Mouse (Mus musculus): ENCODE data around the gene Ephb4.
A peak's percentile ranks its signal among the peaks of the same experiment; 100 is the strongest.

Gene Ephb4

DNA sequence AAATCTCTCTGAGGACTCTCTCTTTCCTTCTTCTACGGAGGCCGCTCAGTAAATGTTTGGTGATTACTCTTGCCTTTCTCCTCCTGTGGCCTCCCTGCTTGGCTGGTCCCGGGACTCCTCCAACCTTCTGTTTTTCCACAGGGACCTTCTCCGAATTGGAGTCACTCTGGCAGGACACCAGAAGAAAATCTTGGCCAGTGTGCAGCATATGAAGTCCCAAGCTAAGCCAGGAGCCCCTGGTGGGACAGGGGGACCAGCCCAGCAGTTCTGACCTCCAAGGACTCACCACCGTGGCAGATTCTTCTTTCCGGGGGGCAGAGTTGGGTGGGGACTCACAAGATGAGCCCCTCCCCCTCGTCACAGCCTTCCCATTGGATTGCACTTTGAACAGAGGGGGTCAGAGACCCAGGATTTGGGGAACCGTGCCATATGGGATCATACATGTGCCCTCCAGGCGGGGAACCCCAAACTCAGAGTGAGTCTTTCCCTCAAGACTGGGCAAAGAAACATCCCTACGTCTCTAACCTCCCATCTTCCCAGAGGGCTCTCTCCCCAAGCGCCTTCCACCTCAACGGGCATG, 23.6 kb downstream of the Ephb4 start:
- no peak for DNase-seq

DNA sequence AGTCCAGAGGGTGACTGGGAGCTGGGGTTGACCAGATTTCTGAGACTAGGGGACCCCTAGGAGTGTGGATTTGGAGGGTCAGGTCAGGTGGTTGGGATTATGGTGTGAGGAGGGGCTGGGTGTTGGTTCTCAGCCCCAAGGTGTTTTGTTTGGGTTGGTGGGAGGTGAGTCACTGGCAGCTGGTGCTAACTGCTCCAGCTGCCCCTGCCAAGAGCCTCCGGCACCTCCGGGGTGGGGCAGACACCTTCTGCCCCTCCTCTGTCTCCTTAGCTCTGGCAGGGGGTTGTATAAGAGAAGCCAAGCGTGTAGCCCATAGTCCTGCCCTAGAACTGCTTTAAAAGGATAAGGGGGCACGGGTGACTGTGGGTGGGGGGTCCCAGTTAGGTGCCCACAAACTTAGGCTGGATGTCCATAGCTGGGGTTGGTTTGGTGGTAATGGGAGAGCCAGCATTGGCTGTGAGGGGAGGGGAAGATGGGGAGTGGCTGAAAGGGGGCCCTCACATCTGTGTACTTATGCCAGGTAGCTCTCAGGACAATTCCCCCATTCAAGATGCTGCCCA, 24.7 kb downstream of the Ephb4 start:
- DNase-seq, result no peak

DNA sequence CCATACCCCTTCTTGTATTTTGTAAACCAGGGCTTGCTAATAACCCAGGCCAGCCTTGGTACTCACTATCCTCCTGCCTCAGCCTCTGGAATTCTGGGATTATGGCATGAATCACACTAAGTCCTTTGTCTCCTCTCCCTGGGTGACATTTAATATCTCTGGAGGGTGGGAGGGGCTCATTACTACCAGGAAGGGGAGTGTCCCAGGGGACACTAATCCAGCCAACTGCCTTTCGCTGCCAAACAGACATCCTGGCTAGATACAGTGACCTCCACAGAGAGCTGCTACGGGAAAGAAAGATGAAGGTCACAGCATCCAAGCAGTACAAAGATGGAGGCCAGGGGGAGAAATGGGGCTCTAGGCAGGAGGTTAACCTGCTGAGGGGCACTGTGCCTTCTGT, 25.7 kb downstream of the Ephb4 start:
- DNase-seq, result peak; percentile 73

DNA sequence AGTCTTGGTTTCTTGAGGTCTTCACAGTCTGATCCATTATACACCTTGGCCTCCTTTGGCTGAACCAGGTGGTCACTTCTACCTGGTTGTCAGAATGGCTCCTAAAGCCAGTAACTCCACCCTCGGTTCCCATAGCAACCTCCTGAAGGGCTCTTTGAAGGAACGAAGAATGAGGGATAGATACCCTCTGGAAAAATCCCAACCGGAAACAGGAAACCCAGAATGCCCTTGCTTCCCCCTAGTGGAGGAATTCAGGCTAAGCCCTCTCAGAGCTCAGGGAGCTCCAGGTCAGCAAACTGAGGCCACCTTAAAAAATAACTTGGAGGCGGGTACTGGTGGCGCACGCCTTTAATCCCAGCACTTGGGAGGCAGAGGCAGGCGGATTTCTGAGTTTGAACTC, 26.3 kb downstream of the Ephb4 start:
- DNase-seq, result peak; percentile 86

DNA sequence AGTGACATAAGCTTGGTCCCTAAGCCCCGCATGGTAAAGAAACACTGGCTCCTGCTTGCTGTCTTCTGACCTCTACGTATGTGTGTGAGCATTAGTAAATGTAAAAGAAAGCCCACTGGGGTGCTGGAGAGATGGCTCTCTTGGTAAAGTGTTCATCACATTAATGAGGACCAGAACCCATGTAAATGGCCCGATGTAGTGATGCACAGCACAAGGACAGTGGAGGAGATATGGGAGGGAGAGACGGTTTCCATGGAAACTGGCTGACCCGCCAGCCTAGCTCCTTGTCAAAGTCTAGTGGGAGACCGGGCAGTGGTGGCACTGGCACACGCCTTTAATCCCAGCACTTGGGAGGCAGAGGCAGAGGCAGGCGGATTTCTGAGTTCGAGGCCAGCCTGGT, 26.8 kb downstream of the Ephb4 start:
- no peak for DNase-seq

DNA sequence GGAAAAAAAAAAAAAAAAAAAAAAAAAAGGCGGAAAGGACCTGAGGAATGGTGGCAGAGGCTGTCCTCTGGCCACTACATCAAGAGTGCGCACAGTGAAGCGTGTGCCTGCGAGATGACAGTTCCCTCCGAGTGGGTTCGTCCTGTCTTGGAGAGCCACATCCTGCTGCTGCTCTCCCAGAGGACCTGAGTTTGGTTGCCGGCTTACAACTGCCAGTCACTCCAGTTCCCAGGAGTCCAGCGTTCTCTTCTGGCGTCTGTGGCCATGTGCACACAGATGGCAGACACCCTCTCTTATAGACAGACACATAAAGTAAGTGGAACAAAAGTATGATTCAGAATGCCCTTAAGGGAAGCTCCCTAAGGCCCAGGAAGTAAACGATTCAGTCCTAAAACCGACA, 27.3 kb downstream of the Ephb4 start:
- DNase-seq, result no peak

DNA sequence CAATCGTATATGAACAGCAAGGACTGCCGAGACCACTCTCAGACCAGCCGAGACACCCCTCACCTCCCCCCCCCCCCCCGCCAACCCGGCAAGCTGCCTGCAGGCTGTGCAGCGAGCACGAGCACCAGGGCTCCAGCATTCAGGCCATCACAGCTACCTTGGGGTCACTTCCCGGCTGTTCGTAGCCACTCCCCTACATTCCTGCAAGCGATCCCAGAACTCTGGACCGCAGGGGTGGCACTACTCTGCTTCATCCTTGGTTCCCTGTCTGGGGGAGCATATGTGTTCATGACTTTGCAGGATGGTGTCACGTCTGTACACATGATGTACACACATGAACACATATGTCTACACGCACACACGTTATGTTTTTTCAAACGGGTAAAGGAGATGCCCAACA, 27.7 kb downstream of the Ephb4 start:
- no peak for DNase-seq

DNA sequence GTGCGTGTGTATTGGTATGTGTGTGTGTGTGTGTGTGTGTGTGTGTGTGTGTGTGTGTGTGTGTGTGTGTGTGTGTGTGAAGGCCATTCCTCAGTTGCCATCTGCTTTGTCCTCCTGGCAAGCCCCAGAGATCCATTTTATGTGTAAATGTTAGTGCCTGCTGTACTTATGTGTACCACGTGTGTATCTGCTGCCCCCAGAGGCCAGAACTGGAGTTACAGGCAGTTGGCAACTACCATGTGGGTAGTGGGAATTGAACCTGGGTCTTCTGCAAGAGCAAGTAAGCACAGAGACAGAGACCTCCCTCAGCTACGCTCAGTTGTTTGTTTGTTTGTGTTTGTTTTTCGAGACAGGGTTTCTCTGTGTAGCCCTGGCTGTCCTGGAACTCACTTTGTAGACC, 31.2 kb downstream of the Ephb4 start:
- peak; percentile 87 for DNase-seq

DNA sequence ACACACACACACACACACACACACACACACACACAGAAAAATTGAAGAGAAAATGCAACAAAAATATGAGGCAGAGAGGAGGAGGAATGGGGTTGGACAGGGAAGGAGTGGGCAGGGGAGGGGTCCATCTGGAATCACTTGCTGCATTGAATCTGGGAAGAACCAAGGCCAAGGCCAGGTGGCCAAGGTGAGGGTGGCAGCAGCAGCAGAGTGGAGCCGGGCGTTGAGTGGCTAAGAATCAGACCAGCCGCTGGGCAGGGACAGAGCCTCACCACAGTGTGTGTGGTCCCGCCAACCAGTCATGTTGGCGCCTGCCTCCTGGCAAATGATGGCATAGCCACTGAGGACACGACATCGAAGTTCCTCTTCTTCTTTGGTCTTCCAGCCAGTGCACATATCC, 33.5 kb downstream of the Ephb4 start:
- no peak for DNase-seq

DNA sequence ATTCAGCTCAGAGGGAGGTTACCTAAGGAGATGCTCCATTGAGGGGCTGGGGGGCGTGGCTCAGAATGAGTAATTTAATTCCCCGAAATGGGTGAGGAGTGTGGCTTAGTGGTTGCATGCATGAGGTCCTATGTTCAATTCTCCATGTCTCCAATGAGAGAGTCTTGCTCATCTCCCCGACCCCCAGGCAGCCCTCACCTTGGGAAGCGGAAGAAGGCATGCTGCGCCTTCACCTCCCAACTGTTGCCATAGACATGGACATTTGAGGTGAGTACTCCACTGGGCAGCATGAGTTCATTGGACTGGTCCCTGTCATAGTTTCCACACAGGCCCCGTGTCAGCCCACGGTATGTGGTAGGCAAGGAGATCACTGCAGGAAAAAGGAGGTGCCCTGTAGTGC, 36.8 kb downstream of the Ephb4 start:
- no peak for DNase-seq

DNA sequence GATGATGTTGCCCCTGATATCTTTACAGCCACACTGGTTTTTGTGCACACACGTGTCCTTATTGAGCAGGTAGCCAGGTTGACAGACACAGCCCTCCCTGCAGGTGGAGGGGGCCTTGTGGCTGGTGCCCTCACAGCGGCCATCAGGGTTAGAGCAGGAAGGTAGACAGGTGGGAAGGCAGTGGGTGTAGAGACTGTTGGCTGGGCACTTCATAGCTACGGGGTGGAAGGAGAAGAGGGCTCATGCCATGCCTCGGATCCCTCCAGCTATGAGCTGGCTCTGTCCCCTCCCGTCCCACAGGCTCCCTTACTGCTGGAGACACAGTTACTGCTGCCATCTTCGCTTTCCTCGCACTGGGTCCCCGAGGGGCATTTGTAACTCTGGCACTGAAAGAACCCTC, 41.7 kb downstream of the Ephb4 start:
- no peak for DNase-seq

DNA sequence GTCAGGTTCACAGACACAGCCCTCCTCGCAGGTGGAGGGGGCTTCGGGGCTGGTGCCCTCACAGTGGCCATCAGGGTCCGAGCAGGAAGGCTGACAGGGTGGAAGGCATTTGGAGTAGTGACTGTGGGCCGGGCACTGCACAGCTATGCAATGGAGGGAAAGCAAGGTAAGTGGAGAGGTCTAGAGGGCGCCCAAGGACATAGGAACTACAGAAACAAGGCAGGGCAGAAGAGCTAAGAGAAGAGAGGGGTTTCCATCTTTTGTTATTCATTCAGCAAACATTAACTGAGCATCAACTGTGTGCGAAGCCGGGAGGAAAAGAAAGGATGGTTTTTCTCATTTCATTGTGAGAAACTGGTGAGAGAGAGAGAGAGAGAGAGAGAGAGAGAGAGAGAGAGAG, 44.5 kb downstream of the Ephb4 start:
- DNase-seq, result peak; percentile 16

DNA sequence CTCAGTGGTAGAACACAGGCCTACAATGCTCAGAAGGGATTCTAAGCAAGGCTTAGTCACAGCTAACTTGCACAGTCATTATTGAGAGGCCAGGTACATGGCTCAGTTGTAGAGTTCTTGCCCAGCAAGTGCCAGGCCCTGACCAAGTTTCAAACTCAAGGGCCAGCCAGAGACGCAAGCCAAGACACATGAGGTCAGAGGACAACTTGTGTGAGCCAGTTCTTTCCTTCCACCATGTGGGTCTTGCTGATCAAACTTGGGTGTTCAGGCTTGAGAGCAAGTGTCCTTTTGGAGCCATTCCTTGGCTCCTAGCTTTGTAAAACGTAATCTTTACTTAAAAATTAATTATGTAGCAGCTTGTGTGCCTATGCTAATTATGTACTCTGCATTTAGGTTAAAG, 54.2 kb downstream of the Ephb4 start:
- DNase-seq, result no peak

DNA sequence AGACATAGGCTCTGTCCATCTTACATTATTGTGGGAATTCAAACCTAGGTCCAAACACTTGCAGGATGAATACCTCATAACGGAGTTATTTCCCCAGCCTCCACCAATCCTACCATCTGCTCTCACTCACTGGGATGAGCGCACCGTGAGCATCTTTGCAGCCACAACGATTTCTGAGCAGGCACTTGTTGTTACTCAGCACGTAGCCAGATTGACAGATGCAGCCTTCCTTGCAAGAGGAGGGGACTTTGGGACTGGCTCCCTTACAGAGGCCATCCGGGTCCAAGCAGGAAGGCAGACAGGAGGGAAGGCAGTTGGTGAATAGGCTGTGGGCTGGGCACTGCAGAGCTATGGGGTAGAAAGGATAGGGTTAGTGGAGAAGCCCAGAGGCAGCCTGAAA, 59.5 kb downstream of the Ephb4 start:
- DNase-seq, result no peak

DNA sequence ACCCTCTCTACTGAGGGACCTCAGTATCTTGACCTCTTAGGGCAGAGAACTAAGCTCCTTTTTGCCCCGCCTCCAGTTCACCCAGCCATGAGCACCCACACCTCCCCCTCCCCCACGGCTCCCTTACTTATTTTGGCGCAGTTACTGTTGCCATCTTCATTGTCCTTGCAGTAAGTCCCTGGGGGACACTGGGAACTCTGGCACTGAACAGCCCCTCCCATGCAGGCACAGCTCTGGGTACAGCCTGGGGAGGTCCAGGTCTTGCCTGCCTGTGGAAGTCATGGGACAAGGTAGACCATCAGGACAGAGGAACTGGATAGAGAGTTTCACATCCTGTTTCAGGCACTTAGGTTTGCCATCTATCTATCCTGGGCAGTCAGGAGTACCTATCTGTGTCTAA, 60.2 kb downstream of the Ephb4 start:
- DNase-seq, result no peak

DNA sequence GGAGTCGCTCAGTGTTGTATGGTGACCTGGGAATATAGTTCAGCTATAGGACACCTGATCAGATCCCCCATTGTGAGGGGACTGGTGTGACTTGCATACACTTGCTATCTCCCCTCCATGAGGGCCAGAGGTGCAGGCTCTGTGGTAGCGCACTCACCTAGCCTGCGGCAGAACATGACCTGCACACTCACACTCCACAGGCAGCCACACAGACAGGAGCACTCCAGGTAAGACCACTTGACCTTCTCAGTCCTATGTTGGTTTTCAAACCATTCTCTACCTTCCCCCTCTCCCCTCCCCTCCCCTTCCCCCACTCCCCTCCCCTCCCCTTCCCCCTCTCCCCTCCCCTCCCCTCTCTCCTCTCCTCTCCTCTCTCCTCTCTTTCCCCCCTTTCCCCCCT, 60.6 kb downstream of the Ephb4 start:
- no peak for DNase-seq

DNA sequence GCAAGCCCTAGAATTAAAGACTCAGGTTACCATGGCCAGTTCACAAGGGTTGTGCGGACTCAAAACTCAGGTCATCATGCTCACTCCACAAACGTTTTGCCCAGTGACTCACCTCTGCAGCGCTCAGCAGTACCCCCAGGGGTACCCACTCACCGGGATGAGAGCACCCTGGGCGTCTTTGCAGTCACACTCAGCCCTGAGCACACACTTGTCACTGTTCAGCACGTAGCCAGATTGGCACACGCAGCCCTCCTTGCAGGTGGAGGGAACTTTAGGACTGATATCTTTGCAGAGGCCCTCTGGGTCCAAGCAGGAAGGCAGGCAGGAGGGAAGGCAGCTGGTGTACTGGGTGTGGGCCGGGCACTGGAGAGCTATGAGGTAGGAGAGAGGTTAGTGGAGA, 61.3 kb downstream of the Ephb4 start:
- no peak for DNase-seq

DNA sequence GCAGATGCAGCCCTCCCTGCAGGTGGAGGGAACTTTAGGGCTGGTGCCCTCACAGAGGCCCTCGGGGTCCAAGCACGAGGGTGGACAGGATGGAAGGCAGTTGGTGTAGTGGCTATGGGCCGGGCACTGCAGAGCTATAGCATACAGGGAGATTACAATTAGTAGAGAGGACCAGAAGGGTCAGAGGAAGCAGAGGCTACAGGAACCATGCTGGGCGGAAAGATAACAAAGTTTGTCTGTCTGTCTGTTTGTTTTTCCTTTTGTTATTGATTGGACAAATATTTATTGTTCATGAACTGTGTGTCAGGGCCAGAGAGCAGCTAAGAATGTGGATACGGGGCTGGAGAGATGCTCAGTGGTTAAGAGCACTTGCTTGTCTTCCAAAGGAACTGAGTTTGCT, 64.3 kb downstream of the Ephb4 start:
- DNase-seq, result no peak

DNA sequence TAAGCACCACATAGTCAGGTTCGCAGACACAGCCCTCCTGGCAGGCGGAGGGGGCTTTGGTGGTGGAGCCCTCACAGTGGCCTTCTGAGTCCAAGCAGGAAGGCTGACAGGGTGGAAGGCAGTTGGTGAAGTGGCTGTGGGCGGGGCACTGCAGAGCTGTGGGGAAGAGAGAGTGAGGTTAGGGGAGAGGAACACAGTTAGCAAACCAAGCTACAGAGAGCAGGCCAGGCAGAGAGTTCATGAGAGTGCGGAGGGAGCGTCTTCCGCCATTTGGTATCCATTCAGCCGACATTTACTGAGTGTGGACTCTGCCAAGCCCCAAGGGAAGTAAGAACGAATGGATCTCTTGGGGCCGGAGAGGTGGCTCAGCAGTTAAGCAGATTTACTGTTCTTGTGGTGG, 69.2 kb downstream of the Ephb4 start:
- peak; percentile 40 for DNase-seq

DNA sequence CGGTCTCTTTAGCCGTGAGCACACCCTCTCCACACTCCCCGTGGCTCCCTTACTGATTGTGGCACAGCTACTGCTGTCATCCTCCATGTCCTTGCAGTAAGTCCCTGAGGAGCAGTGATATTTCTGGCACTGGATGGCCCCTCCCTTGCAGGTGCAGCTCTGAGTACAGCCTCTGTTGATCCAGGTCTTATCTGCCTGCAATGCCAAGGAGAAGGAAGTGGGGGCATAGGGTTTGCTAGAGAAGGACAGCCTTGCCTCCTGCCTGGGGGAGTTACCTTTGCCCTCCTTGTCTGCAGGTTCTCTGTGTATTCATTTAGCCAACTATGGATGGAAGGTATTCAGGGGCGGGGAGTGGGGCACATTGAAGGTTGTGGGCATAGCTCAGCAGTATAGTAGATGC, 69.9 kb downstream of the Ephb4 start:
- DNase-seq, result no peak

DNA sequence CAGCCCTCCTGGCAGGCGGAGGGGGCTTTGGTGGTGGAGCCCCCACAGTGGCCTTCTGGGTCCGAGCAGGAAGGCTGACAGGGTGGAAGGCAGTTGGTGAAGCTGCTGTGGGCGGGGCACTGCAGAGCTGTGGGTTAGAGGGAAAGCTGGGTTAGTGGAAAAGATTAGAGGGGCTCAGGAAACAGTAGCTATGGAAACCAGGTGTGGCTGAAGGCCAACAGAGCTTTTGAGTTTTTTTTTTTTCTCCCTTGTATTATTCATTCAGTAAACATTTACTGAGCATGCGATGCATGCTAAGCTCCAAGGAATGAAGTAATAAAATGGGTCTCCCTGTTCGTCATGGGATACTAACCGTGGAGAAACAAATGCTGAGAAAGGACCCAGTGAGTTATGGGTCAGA, 75.7 kb downstream of the Ephb4 start:
- no peak for DNase-seq
